Mouse (Mus musculus) heart, embryonic 12.5 days (tissue): ENCODE results near the gene Zfp3. TPM values are rescaled to one million over a fixed set of nuclear protein-coding genes. Genes with fewer than 3 reads are reported as not detected.
A peak's percentile ranks its signal among the peaks of the same experiment; 100 is the strongest.
"Not testable (repeated sequence)": the region's sequence is repeated elsewhere in the genome, so short reads cannot be mapped to it uniquely, and the experiment has no call there.

Source experiments
- ATAC-seq: fragments of 200-750 bp; cut with Nextera tagmentation; 2 replicates; pipeline ENCODE4 v1.8.0; 2017; ENCODE audit warnings: moderate TSS enrichment, moderate library complexity; ENCODE audit not compliant: insufficient number of reproducible peaks, low FRiP score
- H3K27ac ChIP-seq: fragments of 300-500 bp; sonication (generic); 2 replicates; pipeline ENCODE4 v1.5.1; 2016; ENCODE audit warnings: mild to moderate bottlenecking, moderate library complexity; ENCODE audit not compliant: poor library complexity, severe bottlenecking
- H3K27me3 ChIP-seq: fragments of 300-500 bp; sonication (generic); replicated peaks from 2 replicates; pipeline ENCODE4 v1.6.1; 2016; ENCODE audit warnings: mild to moderate bottlenecking, moderate library complexity
- H3K36me3 ChIP-seq: fragments of 300-500 bp; sonication (generic); 2 replicates; pipeline ENCODE4 v1.6.1; 2016; ENCODE audit warnings: mild to moderate bottlenecking, moderate library complexity
- H3K4me1 ChIP-seq: fragments of 300-500 bp; sonication (generic); replicated peaks from 2 replicates; pipeline ENCODE4 v1.6.1; 2016; ENCODE audit warnings: mild to moderate bottlenecking
- H3K4me2 ChIP-seq: fragments of 300-500 bp; sonication (generic); 2 replicates; pipeline ENCODE4 v1.6.1; 2016; ENCODE audit warnings: mild to moderate bottlenecking, moderate library complexity
- H3K4me3 ChIP-seq: fragments of 300-500 bp; sonication (generic); 2 replicates; pipeline ENCODE4 v1.5.1; 2016; ENCODE audit warnings: mild to moderate bottlenecking
- H3K9ac ChIP-seq: fragments of 300-500 bp; sonication (generic); 2 replicates; pipeline ENCODE4 v1.6.1; 2016; ENCODE audit warnings: mild to moderate bottlenecking, moderate library complexity
- H3K9me3 ChIP-seq: fragments of 300-500 bp; sonication (generic); replicated peaks from 2 replicates; pipeline ENCODE4 v1.6.1; 2016; ENCODE audit warnings: mild to moderate bottlenecking, moderate library complexity
- WGBS: fragments of 180-500 bp; shearing (Covaris S2); methylation state at CpG from one replicate; pipeline ENCODE4 v1.1.7; 2016; 5-methylcytosine and 5-hydroxymethylcytosine counted together
- polyA plus RNA-seq: library from polyadenylated mRNA; unstranded; fragments of >200 nt; fragmentation: Nextera tagmentation; extraction: Ambion mirVana; gene quantifications from 2 replicates; pipeline ENCODE4 v1.2.1, GENCODE M21; 2016

Gene Zfp3
- polyA plus RNA-seq, 1 experiment from 2014 or later: 7.3 TPM

- not testable (repeated sequence) for H3K4me2 ChIP-seq, H3K27me3 ChIP-seq, H3K27ac ChIP-seq, H3K9ac ChIP-seq, H3K36me3 ChIP-seq, ATAC-seq, H3K9me3 ChIP-seq, H3K4me3 ChIP-seq, H3K4me1 ChIP-seq
- WGBS: 64% methylated on average over 3 of the region's 3 CpGs
Observed at GRCm38 (mm10) chr11:70760446-70760845, 3.6 kb upstream of the Zfp3 start.

GRCm38 (mm10) chr11:70762641-70763040 lies 1.4 kb upstream of the Zfp3 start:
- Histone ChIP-seq H3K9me3 (no peaks in the 10 kb centered on the region), H3K9ac (no peak overlapping the region), H3K4me2 (no peak overlapping the region), H3K4me1 (peaks cover 16% of the 10 kb centered on the region), H3K36me3 (peaks cover 3% of the 10 kb centered on the region), H3K4me3 (no peak overlapping the region), H3K27ac (no peak overlapping the region), H3K27me3 (no peaks in the 10 kb centered on the region)
- ATAC-seq: no peak
- WGBS: 81% methylated on average over 9 of the region's 9 CpGs

GRCm38 (mm10) chr11:70763582-70763935 lies 450 bp upstream of the Zfp3 start:
- Histone ChIP-seq H3K36me3 (peaks cover 10% of the 10 kb centered on the region), H3K27ac (peak overlapping the region; percentile 88; the same call in 1 of the 2 replicates), H3K27me3 (no peaks in the 10 kb centered on the region), H3K4me1 (peaks cover 16% of the 10 kb centered on the region), H3K4me3 (peak overlapping the region; percentile 73), H3K9me3 (no peaks in the 10 kb centered on the region; the same call in 1 of the 2 replicates), H3K4me2 (peak overlapping the region; percentile 70), H3K9ac (peak overlapping the region; percentile 87)
- 33% methylated on average over 3 of the region's 3 CpGs for WGBS
- ATAC-seq: no peak; the same call in 1 of the 2 replicates

GRCm38 (mm10) chr11:70765776-70766445 lies 1.9 kb downstream of the Zfp3 start:
- H3K27me3 ChIP-seq: no peaks in the 10 kb centered on the region
- H3K4me1 ChIP-seq: peaks cover 16% of the 10 kb centered on the region
- WGBS: 65% methylated on average over 16 of the region's 16 CpGs
- 0 out of 2 replicates have a peak overlapping the region, but pooled peaks have one; percentile 13 for H3K4me2 ChIP-seq
- no peak overlapping the region for H3K9ac ChIP-seq
- H3K4me3 ChIP-seq: no peak overlapping the region
- H3K27ac ChIP-seq: 0 out of 2 replicates have a peak overlapping the region, but pooled peaks have one; percentile 44
- ATAC-seq: no peak
- peaks cover 12% of the 10 kb centered on the region for H3K36me3 ChIP-seq
- no peaks in the 10 kb centered on the region; the same call in 1 of the 2 replicates for H3K9me3 ChIP-seq

GRCm38 (mm10) chr11:70770804-70771203 lies 6.8 kb downstream of the Zfp3 start:
- Histone ChIP-seq H3K4me1 (peaks cover 7% of the 10 kb centered on the region), H3K4me2 (no peak overlapping the region), H3K9ac (no peak overlapping the region), H3K4me3 (no peak overlapping the region), H3K27me3 (no peaks in the 10 kb centered on the region), H3K36me3 (peaks cover 45% of the 10 kb centered on the region), H3K9me3 (no peaks in the 10 kb centered on the region; the same call in 1 of the 2 replicates), H3K27ac (no peak overlapping the region)
- no peak for ATAC-seq
- WGBS: 85% methylated on average over 3 of the region's 3 CpGs

GRCm38 (mm10) chr11:70776830-70777571 lies 13.0 kb downstream of the Zfp3 start:
- 0 out of 2 replicates have a peak overlapping the region, but pooled peaks have one; percentile 32 for H3K4me2 ChIP-seq
- peak overlapping the region; percentile 37 for H3K9ac ChIP-seq
- no peaks in the 10 kb centered on the region for H3K9me3 ChIP-seq
- WGBS: 25% methylated on average over 17 of the region's 17 CpGs
- H3K27me3 ChIP-seq: no peaks in the 10 kb centered on the region
- H3K4me3 ChIP-seq: no peak overlapping the region
- peak; percentile 73 for ATAC-seq
- H3K27ac ChIP-seq: no peak overlapping the region
- H3K4me1 ChIP-seq: 0 out of 2 replicates have a peak, but pooled peaks cover 5% of the 10 kb centered on the region
- H3K36me3 ChIP-seq: peaks cover 22% of the 10 kb centered on the region

GRCm38 (mm10) chr11:70777634-70778033 lies 13.6 kb downstream of the Zfp3 start:
- H3K9me3 ChIP-seq: 0 out of 2 replicates have a peak, but pooled peaks cover 3% of the 10 kb centered on the region
- H3K4me1 ChIP-seq: 0 out of 2 replicates have a peak, but pooled peaks cover 5% of the 10 kb centered on the region
- H3K36me3 ChIP-seq: peaks cover 16% of the 10 kb centered on the region
- no peak overlapping the region for H3K4me2 ChIP-seq
- no peak overlapping the region for H3K9ac ChIP-seq
- H3K27me3 ChIP-seq: no peaks in the 10 kb centered on the region
- ATAC-seq: no peak
- H3K27ac ChIP-seq: no peak overlapping the region
- 60% methylated on average over 6 of the region's 6 CpGs for WGBS
- no peak overlapping the region for H3K4me3 ChIP-seq

- not testable (repeated sequence) for H3K9ac ChIP-seq, H3K27me3 ChIP-seq, H3K4me3 ChIP-seq, H3K27ac ChIP-seq, H3K4me1 ChIP-seq, H3K9me3 ChIP-seq, ATAC-seq, H3K4me2 ChIP-seq
- peaks cover 13% of the 10 kb centered on the region for H3K36me3 ChIP-seq
- 25% methylated on average over 6 of the region's 6 CpGs for WGBS
Observed at GRCm38 (mm10) chr11:70778058-70778457, 14.0 kb downstream of the Zfp3 start.

GRCm38 (mm10) chr11:70785908-70786307 lies 21.9 kb downstream of the Zfp3 start:
- Histone ChIP-seq H3K27me3 (no peaks in the 10 kb centered on the region), H3K36me3 (no peaks in the 10 kb centered on the region)
- no peak for ATAC-seq

GRCm38 (mm10) chr11:70787052-70787451 lies 23.0 kb downstream of the Zfp3 start:
- Histone ChIP-seq H3K36me3 (no peaks in the 10 kb centered on the region), H3K9me3 (peaks cover 3% of the 10 kb centered on the region; the same call in 1 of the 2 replicates), H3K4me2 (no peak overlapping the region), H3K4me1 (no peaks in the 10 kb centered on the region), H3K27me3 (no peaks in the 10 kb centered on the region), H3K4me3 (no peak overlapping the region), H3K27ac (no peak overlapping the region), H3K9ac (no peak overlapping the region)
- no peak for ATAC-seq
- 70% methylated on average over 11 of the region's 11 CpGs for WGBS

More at GRCm38 (mm10) chr11:70785908-70786307, 21.9 kb downstream of the Zfp3 start:
- Histone ChIP-seq H3K4me1 (no peaks in the 10 kb centered on the region), H3K4me2 (no peak overlapping the region), H3K9ac (no peak overlapping the region), H3K27ac (no peak overlapping the region), H3K9me3 (peaks cover 3% of the 10 kb centered on the region; the same call in 1 of the 2 replicates), H3K4me3 (no peak overlapping the region)
- 48% methylated on average over 2 of the region's 2 CpGs for WGBS

GRCm38 (mm10) chr11:70788972-70789655 lies 25.1 kb downstream of the Zfp3 start:
- H3K27ac ChIP-seq: no peak overlapping the region
- no peak overlapping the region for H3K4me3 ChIP-seq
- H3K9me3 ChIP-seq: no peaks in the 10 kb centered on the region
- H3K4me1 ChIP-seq: no peaks in the 10 kb centered on the region
- H3K36me3 ChIP-seq: no peaks in the 10 kb centered on the region
- H3K27me3 ChIP-seq: no peaks in the 10 kb centered on the region
- H3K9ac ChIP-seq: no peak overlapping the region
- WGBS: 77% methylated on average over 10 of the region's 10 CpGs
- ATAC-seq: no peak
- H3K4me2 ChIP-seq: no peak overlapping the region
